Mouse (Mus musculus) T-helper 2 cell (primary cell): ENCODE measurements around the gene Trappc6a.

ENCODE experiments used
- in situ Hi-C: fragments of 300-600 bp; cut with MboI, MseI; formaldehyde crosslinking; loops from one replicate; pipeline ENCODE4 v1.15.1; 2025; ENCODE audit warnings: high pct_unique_total_duplicates

The Trappc6a gene

GRCm38 (mm10) chr7:19561431-19561764 lies 53.2 kb downstream of the Trappc6a start:
- in situ Hi-C loops = no loop called here

DNA sequence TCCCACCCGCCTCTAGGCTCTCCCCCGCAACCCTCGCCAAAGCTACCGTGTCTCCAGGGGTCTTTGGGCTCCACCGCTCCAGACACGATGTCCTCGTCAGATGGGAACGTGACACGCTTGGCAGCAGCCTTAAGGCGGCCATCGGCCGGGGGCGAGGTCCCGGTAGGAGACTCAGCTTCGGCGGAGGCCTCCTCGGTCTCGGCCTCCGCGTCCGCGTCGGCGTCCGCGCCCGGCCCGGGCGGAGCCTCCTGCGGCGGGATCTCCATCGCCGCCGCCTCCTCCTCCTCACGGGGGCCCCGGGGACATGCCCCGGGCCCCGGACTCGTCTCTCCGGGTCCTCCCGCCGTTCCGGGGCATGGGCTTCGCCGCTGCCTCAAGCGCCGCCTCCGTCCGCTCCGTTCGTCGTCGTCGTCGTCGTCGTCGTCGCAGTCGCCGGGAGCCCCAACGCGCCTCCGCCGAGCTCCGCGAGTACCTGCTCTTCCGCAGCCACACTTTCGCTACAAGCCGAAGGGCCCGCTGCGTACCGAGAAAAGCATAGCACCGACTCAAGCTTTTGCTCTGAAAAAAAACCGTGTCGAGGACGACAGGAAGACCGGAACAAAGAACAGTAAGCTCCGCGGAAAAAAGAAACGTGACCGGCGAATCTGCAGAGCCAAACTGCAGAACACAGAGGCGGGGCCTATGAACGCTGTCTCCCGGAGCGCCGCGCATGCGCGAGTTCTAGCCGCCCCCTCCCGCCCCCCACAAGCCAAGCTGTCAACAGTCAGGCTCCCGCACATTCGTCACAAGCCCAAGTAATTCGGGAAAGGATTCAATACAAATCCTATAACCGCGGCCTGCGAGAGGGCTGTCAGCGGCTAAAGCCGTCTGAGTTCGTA lies 53.8 kb downstream of the Trappc6a start:
- in situ Hi-C loops = no loop called here

GRCm38 (mm10) chr7:19562643-19563410 lies 54.6 kb downstream of the Trappc6a start, which contains the start of gene Ppp1r37:
Gene Ppp1r37 (minus strand): TSS chr7:19563076.
- in situ Hi-C loops = no loop called here

DNA sequence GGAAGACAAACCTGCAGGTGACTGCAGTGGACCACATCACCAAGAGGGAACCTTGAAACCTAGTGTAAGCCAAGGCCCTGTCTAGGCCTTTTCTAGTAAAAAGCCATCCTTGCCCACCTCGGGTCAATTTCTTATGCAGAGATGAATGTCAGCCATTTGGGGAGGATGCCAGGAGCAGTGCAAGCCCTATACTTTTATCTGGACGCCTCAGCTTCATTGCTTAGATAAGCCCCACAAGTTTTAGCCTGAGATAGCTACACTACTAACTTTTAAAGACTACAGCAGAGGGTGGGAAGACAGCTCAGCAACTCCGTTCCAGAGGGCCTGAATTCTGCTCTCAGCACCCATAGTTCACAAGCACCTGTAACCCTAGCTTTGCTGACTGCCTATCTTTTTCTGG lies 55.7 kb downstream of the Trappc6a start:
- in situ Hi-C loops = no loop called here

- in situ Hi-C loops = no loop called here
Measured at GRCm38 (mm10) chr7:19564455-19564854, 56.3 kb downstream of the Trappc6a start.
